Mouse (Mus musculus): ENCODE measurements around the gene Smim1. TPM values are rescaled to one million over a fixed set of nuclear protein-coding genes. Genes with fewer than 3 reads are reported as not detected.

The Smim1 gene
- polyA plus RNA-seq, 1 experiment from 2014 or later, result 93.6 TPM

- Histone ChIP-seq H3K4me1 (ENCODE audit: insufficient read depth) (peaks cover 31% of the 10 kb centered on the region), H3K27me3 (ENCODE audit: insufficient read depth, low read length) (no peaks in the 10 kb centered on the region), H3K9ac (replicated peaks) (no peak overlapping the region), H3K4me2 (ENCODE audit: low read depth, low read length) (peak overlapping the region; percentile 94), H3K4me3 (ENCODE audit: low read depth, low read length) (peak overlapping the region; percentile 84; the same call in 1 of the 2 replicates), H3K9me3 (ENCODE audit: low read length) (no peaks in the 10 kb centered on the region), H3K27ac (ENCODE audit: low read depth) (peak overlapping the region; percentile 89), H3K36me3 (replicated peaks; ENCODE audit: insufficient read depth, low read length) (peaks cover 47% of the 10 kb centered on the region)
- DNase-seq, result no peak
- no peak for ATAC-seq
- TF ChIP-seq EP300 (IDR thresholded peaks at IDR 0.05; ENCODE audit: low read depth) (no peak), CTCF (IDR thresholded peaks at IDR 0.05; ENCODE audit: low read depth) (no peak)
- WGBS (ENCODE audit: insufficient replicate concordance), result 49% methylated on average over 4 of the region's 4 CpGs
Measured at GRCm38 (mm10) chr4:154022844-154023243, 3.2 kb downstream of the Smim1 start.

GRCm38 (mm10) chr4:154022407-154022806 is 3.6 kb downstream of the Smim1 start:
- peaks cover 50% of the 10 kb centered on the region for H3K36me3 ChIP-seq (replicated peaks; ENCODE audit: insufficient read depth, low read length)
- 82% methylated on average over 4 of the region's 4 CpGs for WGBS (ENCODE audit: insufficient replicate concordance)
- TF ChIP-seq CTCF (IDR thresholded peaks at IDR 0.05; ENCODE audit: low read depth) (no peak), EP300 (IDR thresholded peaks at IDR 0.05; ENCODE audit: low read depth) (no peak)
- peaks cover 31% of the 10 kb centered on the region for H3K4me1 ChIP-seq (ENCODE audit: insufficient read depth)
- H3K27me3 ChIP-seq (ENCODE audit: insufficient read depth, low read length), result no peaks in the 10 kb centered on the region
- H3K4me3 ChIP-seq (ENCODE audit: low read depth, low read length), result no peak overlapping the region
- peak overlapping the region; percentile 94 for H3K4me2 ChIP-seq (ENCODE audit: low read depth, low read length)
- ATAC-seq, result no peak
- peak overlapping the region; percentile 89; the same call in 1 of the 2 replicates for H3K27ac ChIP-seq (ENCODE audit: low read depth)
- H3K9me3 ChIP-seq (ENCODE audit: low read length), result no peaks in the 10 kb centered on the region
- H3K9ac ChIP-seq (replicated peaks), result no peak overlapping the region
- DNase-seq, result no peak

- Histone ChIP-seq H3K4me3 (ENCODE audit: low read depth, low read length) (no peak overlapping the region), H3K36me3 (replicated peaks; ENCODE audit: insufficient read depth, low read length) (peaks cover 56% of the 10 kb centered on the region), H3K27me3 (ENCODE audit: insufficient read depth, low read length) (no peaks in the 10 kb centered on the region), H3K9me3 (ENCODE audit: low read length) (no peaks in the 10 kb centered on the region), H3K4me2 (ENCODE audit: low read depth, low read length) (no peak overlapping the region), H3K27ac (ENCODE audit: low read depth) (no peak overlapping the region), H3K9ac (replicated peaks) (no peak overlapping the region), H3K4me1 (ENCODE audit: insufficient read depth) (peaks cover 31% of the 10 kb centered on the region)
- 84% methylated on average over 9 of the region's 9 CpGs for WGBS (ENCODE audit: insufficient replicate concordance)
- no peak for ATAC-seq
- DNase-seq, result no peak
- TF ChIP-seq CTCF (IDR thresholded peaks at IDR 0.05; ENCODE audit: low read depth) (no peak), EP300 (IDR thresholded peaks at IDR 0.05; ENCODE audit: low read depth) (no peak)
Measured at GRCm38 (mm10) chr4:154021432-154021831, 4.6 kb downstream of the Smim1 start.

- peak; percentile 82 for TF ChIP-seq CTCF (IDR thresholded peaks at IDR 0.05; ENCODE audit: low read depth)
- TF ChIP-seq EP300 (IDR thresholded peaks at IDR 0.05; ENCODE audit: low read depth), result no peak
- Histone ChIP-seq H3K4me1 (ENCODE audit: insufficient read depth) (peaks cover 14% of the 10 kb centered on the region), H3K4me3 (ENCODE audit: low read depth, low read length) (no peak overlapping the region), H3K4me2 (ENCODE audit: low read depth, low read length) (no peak overlapping the region), H3K27ac (ENCODE audit: low read depth) (no peak overlapping the region), H3K9ac (replicated peaks) (no peak overlapping the region), H3K9me3 (ENCODE audit: low read length) (no peaks in the 10 kb centered on the region), H3K27me3 (ENCODE audit: insufficient read depth, low read length) (no peaks in the 10 kb centered on the region), H3K36me3 (replicated peaks; ENCODE audit: insufficient read depth, low read length) (peaks cover 68% of the 10 kb centered on the region)
- ATAC-seq (no peak), DNase-seq (peak; percentile 73)
- WGBS (ENCODE audit: insufficient replicate concordance), result 64% methylated on average over 7 of the region's 7 CpGs
Measured at GRCm38 (mm10) chr4:154019571-154019970, 6.5 kb downstream of the Smim1 start.

GRCm38 (mm10) chr4:154015476-154015875 is 10.6 kb downstream of the Smim1 start:
- no peak for TF ChIP-seq CTCF (IDR thresholded peaks at IDR 0.05; ENCODE audit: low read depth)
- TF ChIP-seq EP300 (IDR thresholded peaks at IDR 0.05; ENCODE audit: low read depth), result no peak
- H3K4me1 ChIP-seq (ENCODE audit: insufficient read depth), result peaks cover 18% of the 10 kb centered on the region
- DNase-seq (no peak), ATAC-seq (no peak)
- H3K9me3 ChIP-seq (ENCODE audit: low read length), result no peaks in the 10 kb centered on the region
- H3K4me2 ChIP-seq (ENCODE audit: low read depth, low read length), result no peak overlapping the region
- WGBS (ENCODE audit: insufficient replicate concordance), result 92% methylated on average over 11 of the region's 11 CpGs
- peaks cover 43% of the 10 kb centered on the region for H3K36me3 ChIP-seq (replicated peaks; ENCODE audit: insufficient read depth, low read length)
- no peak overlapping the region for H3K9ac ChIP-seq (replicated peaks)
- H3K4me3 ChIP-seq (ENCODE audit: low read depth, low read length), result no peak overlapping the region
- no peaks in the 10 kb centered on the region for H3K27me3 ChIP-seq (ENCODE audit: insufficient read depth, low read length)
- H3K27ac ChIP-seq (ENCODE audit: low read depth), result no peak overlapping the region

GRCm38 (mm10) chr4:154012132-154012882 is 13.7 kb downstream of the Smim1 start:
- Histone ChIP-seq H3K9ac (replicated peaks) (peak overlapping the region; percentile 95), H3K27me3 (ENCODE audit: insufficient read depth, low read length) (no peaks in the 10 kb centered on the region), H3K36me3 (replicated peaks; ENCODE audit: insufficient read depth, low read length) (peaks cover 17% of the 10 kb centered on the region), H3K4me2 (ENCODE audit: low read depth, low read length) (peak overlapping the region; percentile 96), H3K4me1 (ENCODE audit: insufficient read depth) (peaks cover 18% of the 10 kb centered on the region), H3K4me3 (ENCODE audit: low read depth, low read length) (peak overlapping the region; percentile 91), H3K9me3 (ENCODE audit: low read length) (no peaks in the 10 kb centered on the region), H3K27ac (ENCODE audit: low read depth) (peak overlapping the region; percentile 78)
- DNase-seq (peak; percentile 30), ATAC-seq (peak; percentile 3; the same call in 1 of the 2 replicates)
- TF ChIP-seq CTCF (IDR thresholded peaks at IDR 0.05; ENCODE audit: low read depth) (no peak), EP300 (IDR thresholded peaks at IDR 0.05; ENCODE audit: low read depth) (no peak)
- 2% methylated on average over 50 of the region's 55 CpGs for WGBS (ENCODE audit: insufficient replicate concordance)
